ENCODE assay signal across 10 mouse cellular contexts in genomic region chr12:108118902-108119531, GRCm38 (mm10).
DNase-seq lines count a peak whose midpoint lies in the region; ATAC-seq and TF ChIP-seq lines count a peak whose summit lies in the region.
"Had no signal": no experiment of that assay in that cellular context is flagged by ENCODE, and none has a peak within 500 bp of the region (broad histone marks: within the 10 kb centered on the region; RNA-seq: fewer than 3 reads in every experiment).

No protein-coding gene starts in this region.

- H3K4me1 ChIP-seq in forebrain, embryonic 13.5 days, result peaks cover 20% of the 10 kb centered on the region
- no peaks in the 10 kb centered on the region for H3K4me1 ChIP-seq in forebrain, embryonic 11.5 days (replicated peaks; ENCODE audit: control insufficient read depth, insufficient read depth, low read length)
- H3K4me1 ChIP-seq in forebrain, postnatal 0 days (ENCODE audit: insufficient read depth), result 0 out of 2 replicates have a peak, but pooled peaks cover 7% of the 10 kb centered on the region
- H3K4me1 ChIP-seq in midbrain, embryonic 16.5 days (ENCODE audit: control insufficient read depth, insufficient read depth, low read length), result peaks cover 10% of the 10 kb centered on the region

- peak overlapping the region; percentile 45 for H3K4me2 ChIP-seq in forebrain, embryonic 13.5 days
- H3K4me2 ChIP-seq in forebrain, embryonic 11.5 days (ENCODE audit: low read depth, low read length, severe bottlenecking), result no peak overlapping the region
- H3K4me2 ChIP-seq in forebrain, postnatal 0 days (ENCODE audit: low read depth), result peak overlapping the region; percentile 29
- peak overlapping the region; percentile 44 for H3K4me2 ChIP-seq in midbrain, embryonic 16.5 days (ENCODE audit: low read length)

- peak overlapping the region; percentile 25 for H3K27ac ChIP-seq in forebrain, embryonic 13.5 days
- H3K27ac ChIP-seq in forebrain, embryonic 11.5 days (ENCODE audit: low read depth, low read length), result no peak overlapping the region
- no peak overlapping the region for H3K27ac ChIP-seq in forebrain, postnatal 0 days (ENCODE audit: low read depth, low read length)
- 0 out of 2 replicates have a peak overlapping the region, but pooled peaks have one; percentile 19 for H3K27ac ChIP-seq in midbrain, embryonic 16.5 days (ENCODE audit: low read length)

- DNase-seq in forebrain, embryonic 11.5 days (ENCODE audit: low spot score), result no peak
- peak; percentile 48 for DNase-seq in forebrain, postnatal 0 days
- DNase-seq in lung, adult 18-20 months, result peak; percentile 43 to 44
- DNase-seq in adrenal gland, adult 2 months, result no peak
- DNase-seq: kidney, adult 2 months; liver had no signal

- no peak overlapping the region for H3K4me3 ChIP-seq in forebrain, embryonic 13.5 days
- no peak overlapping the region for H3K4me3 ChIP-seq in forebrain, embryonic 11.5 days (ENCODE audit: low read depth, low read length)
- no peak overlapping the region for H3K4me3 ChIP-seq in forebrain, postnatal 0 days (ENCODE audit: low read depth, low read length)
- no peak overlapping the region for H3K4me3 ChIP-seq in midbrain, embryonic 16.5 days (ENCODE audit: low read depth, low read length)

- WGBS in forebrain, embryonic 13.5 days, result 33% methylated on average over 19 of the region's 19 CpGs
- WGBS in forebrain, embryonic 11.5 days, result 66% methylated on average over 19 of the region's 19 CpGs
- 26% methylated on average over 19 of the region's 19 CpGs for WGBS in forebrain, postnatal 0 days
- 33% methylated on average over 19 of the region's 19 CpGs for WGBS in midbrain, embryonic 16.5 days

- no peaks in the 10 kb centered on the region for H3K9me3 ChIP-seq in forebrain, embryonic 13.5 days (replicated peaks)
- H3K9me3 ChIP-seq in forebrain, embryonic 11.5 days (ENCODE audit: control insufficient read depth, low read length), result no peaks in the 10 kb centered on the region
- no peaks in the 10 kb centered on the region for H3K9me3 ChIP-seq in forebrain, postnatal 0 days (ENCODE audit: low read length)
- no peaks in the 10 kb centered on the region for H3K9me3 ChIP-seq in midbrain, embryonic 16.5 days (replicated peaks; ENCODE audit: control insufficient read depth, low read length, poor library complexity, severe bottlenecking)

- H3K27me3 ChIP-seq in forebrain, embryonic 13.5 days, result no peaks in the 10 kb centered on the region
- H3K27me3 ChIP-seq in forebrain, embryonic 11.5 days (ENCODE audit: control insufficient read depth, insufficient read depth, low read length), result no peaks in the 10 kb centered on the region
- no peaks in the 10 kb centered on the region for H3K27me3 ChIP-seq in forebrain, postnatal 0 days (ENCODE audit: insufficient read depth, low read length)
- no peaks in the 10 kb centered on the region for H3K27me3 ChIP-seq in midbrain, embryonic 16.5 days (ENCODE audit: control insufficient read depth, insufficient read depth, low read depth, low read length)

- peaks cover 15% of the 10 kb centered on the region; the same call in 1 of the 2 replicates for H3K36me3 ChIP-seq in forebrain, embryonic 13.5 days (ENCODE audit: poor library complexity, severe bottlenecking)
- no peaks in the 10 kb centered on the region for H3K36me3 ChIP-seq in forebrain, embryonic 11.5 days (ENCODE audit: control insufficient read depth, insufficient read depth, low read length)
- H3K36me3 ChIP-seq in forebrain, postnatal 0 days (ENCODE audit: insufficient read depth), result no peaks in the 10 kb centered on the region
- H3K36me3 ChIP-seq in midbrain, embryonic 16.5 days (ENCODE audit: control insufficient read depth, insufficient read depth, low read length), result 0 out of 2 replicates have a peak, but pooled peaks cover 2% of the 10 kb centered on the region

- 0 out of 2 replicates have a peak, but pooled peaks have one; percentile 57 for ATAC-seq in forebrain, embryonic 13.5 days
- no peak for ATAC-seq in forebrain, embryonic 11.5 days (replicated peaks; ENCODE audit: low FRiP score)
- peak; percentile 62 for ATAC-seq in forebrain, postnatal 0 days
- peak; percentile 36; the same call in 1 of the 2 replicates for ATAC-seq in midbrain, embryonic 16.5 days
- ATAC-seq in granulocyte monocyte progenitor cell, adult 5-6 weeks (replicated peaks; ENCODE audit: poor library complexity, severe bottlenecking), result no peak
- ATAC-seq in megakaryocyte progenitor cell, adult 5-6 weeks (replicated peaks; ENCODE audit: poor library complexity), result no peak

- TF ChIP-seq CTCF in forebrain, postnatal 0 days (IDR thresholded peaks at IDR 0.05; ENCODE audit: low read depth), result no peak

- H3K9ac ChIP-seq in forebrain, embryonic 13.5 days, result peak overlapping the region; percentile 40
- no peak overlapping the region for H3K9ac ChIP-seq in forebrain, embryonic 11.5 days (ENCODE audit: low read length)
- H3K9ac ChIP-seq in forebrain, postnatal 0 days, result peak overlapping the region; percentile 19; the same call in 1 of the 2 replicates
- H3K9ac ChIP-seq in midbrain, embryonic 16.5 days (ENCODE audit: low read depth, low read length), result no peak overlapping the region; the same call in 1 of the 2 replicates

Comparison
In these comparisons a context has a peak if more than half of its experiments do, and no peak if none do; other contexts are left out.
1. ATAC-seq: peak in forebrain, embryonic 13.5 days (single experiment), forebrain, postnatal 0 days (single experiment) and midbrain, embryonic 16.5 days (single experiment); none in forebrain, embryonic 11.5 days (single experiment), granulocyte monocyte progenitor cell, adult 5-6 weeks (single experiment) and megakaryocyte progenitor cell, adult 5-6 weeks (single experiment).
2. H3K27ac ChIP-seq: peak in forebrain, embryonic 13.5 days (single experiment) and midbrain, embryonic 16.5 days (single experiment); none in forebrain, embryonic 11.5 days (single experiment) and forebrain, postnatal 0 days (single experiment).
3. H3K9ac ChIP-seq: peak in forebrain, embryonic 13.5 days (single experiment) and forebrain, postnatal 0 days (single experiment); none in forebrain, embryonic 11.5 days (single experiment) and midbrain, embryonic 16.5 days (single experiment).
4. DNase-seq: peak in forebrain, postnatal 0 days (single experiment) and lung, adult 18-20 months (2 of 2); none in forebrain, embryonic 11.5 days (single experiment) and adrenal gland, adult 2 months (single experiment).